Mouse (Mus musculus) lung, postnatal 0 days (tissue): ENCODE results near the gene Poldip3. TPM values are rescaled to one million over a fixed set of nuclear protein-coding genes. Genes with fewer than 3 reads are reported as not detected.

Experiments used
- ATAC-seq: fragments of 200-750 bp; cut with Nextera tagmentation; 2 replicates; pipeline ENCODE4 v1.8.0; 2017; ENCODE audit warnings: moderate library complexity
- DNase-seq: peaks from one replicate; pipeline ENCODE4 v3.0.0-alpha.2; 2016; ENCODE audit warnings: low spot score
- H3K27ac ChIP-seq: fragments of 300-500 bp; sonication (generic); 2 replicates; pipeline ENCODE4 v1.5.1; 2014; ENCODE audit warnings: antibody characterized with exemption, mild to moderate bottlenecking, low read length, mixed read lengths
- H3K27me3 ChIP-seq: fragments of 300-500 bp; sonication (generic); replicated peaks from 2 replicates; pipeline ENCODE4 v1.6.1; 2014; ENCODE audit warnings: low read length, mixed read lengths; ENCODE audit not compliant: insufficient read depth
- H3K36me3 ChIP-seq: fragments of 300-500 bp; sonication (generic); 2 replicates; pipeline ENCODE4 v1.6.1; 2014; ENCODE audit warnings: low read length, mixed read lengths; ENCODE audit not compliant: insufficient read depth
- H3K4me1 ChIP-seq: fragments of 300-500 bp; sonication (generic); 2 replicates; pipeline ENCODE4 v1.6.1; 2014; ENCODE audit warnings: antibody characterized with exemption, low read depth, low read length, mixed read lengths; ENCODE audit not compliant: insufficient read depth
- H3K4me2 ChIP-seq: fragments of 300-500 bp; sonication (generic); replicated peaks from 2 replicates; pipeline ENCODE4 v1.6.1; 2014; ENCODE audit warnings: low read depth, mild to moderate bottlenecking, low read length, moderate library complexity, mixed read lengths
- H3K4me3 ChIP-seq: fragments of 300-500 bp; sonication (generic); 2 replicates; pipeline ENCODE4 v1.5.1; 2014; ENCODE audit warnings: low read depth, low read length
- H3K9ac ChIP-seq: fragments of 300-500 bp; sonication (generic); replicated peaks from 2 replicates; pipeline ENCODE4 v1.6.1; 2014; ENCODE audit warnings: low read depth, mild to moderate bottlenecking
- H3K9me3 ChIP-seq: fragments of 300-500 bp; sonication (generic); 2 replicates; pipeline ENCODE4 v1.6.1; 2016; ENCODE audit warnings: low read length, mixed read lengths
- CTCF ChIP-seq: IDR thresholded peaks from 2 replicates; pipeline ENCODE4 v1.5.1; 2016; ENCODE audit warnings: antibody characterized with exemption, mild to moderate bottlenecking
- EP300 ChIP-seq: IDR thresholded peaks from 2 replicates; pipeline ENCODE4 v1.6.1; 2016; ENCODE audit warnings: antibody characterized with exemption, mild to moderate bottlenecking, control low read depth
- WGBS: fragments of 180-500 bp; shearing (Covaris S2); extraction: QIAGEN DNeasy Blood & Tissue Kit; methylation state at CpG from one replicate; pipeline ENCODE4 v1.1.7; 2014; 5-methylcytosine and 5-hydroxymethylcytosine counted together
- polyA plus RNA-seq: library from polyadenylated mRNA; unstranded; fragments of >200 nt; fragmentation: Nextera tagmentation; extraction: Ambion mirVana; gene quantifications from 2 replicates; pipeline ENCODE4 v1.2.1, GENCODE M21; 2015

Gene Poldip3
- polyA plus RNA-seq, 1 experiment from 2014 or later: 77.0 TPM

- ATAC-seq (no peak), DNase-seq (no peak)
- TF ChIP-seq EP300 (no peak), CTCF (no peak)
- Histone ChIP-seq H3K9ac (no peak overlapping the region), H3K27ac (no peak overlapping the region), H3K4me3 (no peak overlapping the region), H3K36me3 (no peaks in the 10 kb centered on the region), H3K27me3 (no peaks in the 10 kb centered on the region), H3K4me2 (no peak overlapping the region), H3K4me1 (peaks cover 23% of the 10 kb centered on the region), H3K9me3 (no peaks in the 10 kb centered on the region)
- 78% methylated on average over 14 of the region's 14 CpGs for WGBS
These were observed 25.0 kb upstream of the Poldip3 start for GRCm38 (mm10) chr15:83173914-83174884.

- WGBS: 26% methylated on average over 28 of the region's 28 CpGs
- Histone ChIP-seq H3K36me3 (no peaks in the 10 kb centered on the region), H3K9ac (peak within 1 kb of the TSS; percentile 73), H3K4me2 (peak within 1 kb of the TSS; percentile 81), H3K27me3 (no peaks in the 10 kb centered on the region), H3K4me3 (peak within 1 kb of the TSS; percentile 71), H3K9me3 (no peaks in the 10 kb centered on the region), H3K4me1 (peaks cover 24% of the 10 kb centered on the region), H3K27ac (peak within 1 kb of the TSS; percentile 95)
- no peak for TF ChIP-seq EP300
- 0 out of 2 replicates have a peak, but pooled peaks have one; percentile 4 for TF ChIP-seq CTCF
- ATAC-seq (peak; percentile 46), DNase-seq (no peak)
These were observed 23.6 kb upstream of the Poldip3 start, which contains the start of gene Cyb5r3 for GRCm38 (mm10) chr15:83172492-83173429. Cyb5r3 (minus strand) TSS chr15:83172592.

- TF ChIP-seq EP300 (no peak), CTCF (peak; percentile 69)
- ATAC-seq: peak; percentile 96
- 3% methylated on average over 54 of the region's 67 CpGs for WGBS
These were observed 22.7 kb upstream of the Poldip3 start for GRCm38 (mm10) chr15:83171712-83172481.

GRCm38 (mm10) chr15:83170956-83171659, 21.9 kb upstream of the Poldip3 start:
- no peaks in the 10 kb centered on the region for H3K9me3 ChIP-seq
- ATAC-seq (no peak), DNase-seq (peak; percentile 51)
- TF ChIP-seq EP300 (peak; percentile 43), CTCF (no peak)
- 31% methylated on average over 8 of the region's 8 CpGs for WGBS
- peaks cover 32% of the 10 kb centered on the region for H3K4me1 ChIP-seq
- H3K4me2 ChIP-seq: peak overlapping the region; percentile 81
- peak overlapping the region; percentile 71 for H3K4me3 ChIP-seq
- no peaks in the 10 kb centered on the region for H3K27me3 ChIP-seq
- peak overlapping the region; percentile 73 for H3K9ac ChIP-seq
- H3K36me3 ChIP-seq: no peaks in the 10 kb centered on the region
- peak overlapping the region; percentile 95 for H3K27ac ChIP-seq

More at GRCm38 (mm10) chr15:83171712-83172481, 22.7 kb upstream of the Poldip3 start:
- peak overlapping the region; percentile 73 for H3K9ac ChIP-seq
- H3K4me3 ChIP-seq: peak overlapping the region; percentile 71
- H3K9me3 ChIP-seq: no peaks in the 10 kb centered on the region
- peaks cover 25% of the 10 kb centered on the region for H3K4me1 ChIP-seq
- H3K4me2 ChIP-seq: peak overlapping the region; percentile 81
- H3K27me3 ChIP-seq: no peaks in the 10 kb centered on the region
- H3K36me3 ChIP-seq: no peaks in the 10 kb centered on the region
- H3K27ac ChIP-seq: peak overlapping the region; percentile 95
- peak; percentile 98 for DNase-seq
